Mouse (Mus musculus) neutrophil, adult 83 days (primary cell): ENCODE data around the gene Vmn2r5. TPM values are rescaled to one million over a fixed set of nuclear protein-coding genes. Genes with fewer than 3 reads are reported as not detected.

ENCODE experiments used
- total RNA-seq, 2 experiments: library from RNA; stranded (reverse); gene quantifications; one replicate each; pipeline ENCODE4 v1.2.4; 2023

Gene Vmn2r5
- total RNA-seq, result not detected

DNA sequence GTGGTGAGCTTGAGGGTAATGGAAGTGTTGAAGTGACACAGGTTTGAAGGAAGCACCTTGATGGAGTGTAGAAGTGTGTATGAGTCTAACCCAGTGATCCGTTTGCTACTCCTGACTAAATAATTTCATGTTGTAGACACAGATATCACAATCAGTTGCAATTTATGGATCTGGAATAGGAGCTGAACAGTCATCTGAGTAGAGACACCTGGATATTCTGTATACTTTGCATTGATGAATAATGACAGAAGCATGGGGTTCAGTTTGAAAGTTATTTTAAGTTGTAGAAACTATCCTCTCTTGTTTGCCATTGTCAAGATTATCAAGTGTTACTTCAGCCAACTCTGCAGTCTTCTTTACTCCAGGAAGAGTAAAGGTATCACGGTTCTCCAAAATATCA is at the start of gene Vmn2r5:
Gene Vmn2r5 (minus strand): TSS at position 101 of the 400 bp plus-strand sequence.

Other genes starting within 250 kb of the Vmn2r5 start
- not detected for gene Vmn2r3, start 220.1 kb downstream of the Vmn2r5 start, total RNA-seq
- gene Vmn2r4, start 94.5 kb downstream of the Vmn2r5 start, total RNA-seq, result not detected
- not detected for gene Vmn2r6, start 56.0 kb upstream of the Vmn2r5 start, total RNA-seq